Mouse (Mus musculus): ENCODE measurements at regions not wholly inside any gene's neighbourhood (a gene's known extent, or its start where the extent isn't known, plus 50 kb on each side); places are given as distances from the start of the nearest gene placed in this dataset.

DNA sequence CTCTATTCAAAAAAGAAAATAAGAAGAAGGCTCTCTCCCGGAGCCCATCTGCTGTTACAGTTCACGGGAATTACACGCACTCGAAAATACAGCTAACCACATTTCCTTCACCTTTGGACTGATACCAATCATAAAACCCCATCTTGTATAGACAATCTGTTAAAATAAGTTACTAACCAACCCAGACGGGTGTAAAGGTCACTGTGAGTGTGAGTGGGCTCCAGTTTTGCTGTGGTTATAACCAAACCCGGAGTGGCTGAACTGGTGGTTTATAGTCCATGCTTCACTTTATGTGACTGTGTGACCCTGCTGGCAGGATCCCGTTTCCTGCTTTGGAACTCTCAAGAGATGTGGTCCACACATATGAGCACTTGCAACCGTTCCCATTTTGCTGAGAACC, 95.1 kb downstream of the Klf5 start:
- TF ChIP-seq CTCF (IDR thresholded peaks at IDR 0.05; ENCODE audit: low read depth, low read length) = no peak
- no peak for TF ChIP-seq POLR2A (IDR thresholded peaks at IDR 0.05; ENCODE audit: extremely low read depth, insufficient read depth, low read length)
